ENCODE assay signal across 16 mouse cellular contexts in genomic region chr1:71880480-71880879, GRCm38 (mm10).
"Had no signal": no experiment of that assay in that cellular context is flagged by ENCODE, and none has a peak within 500 bp of the region (broad histone marks: within the 10 kb centered on the region; RNA-seq: fewer than 3 reads in every experiment).

No protein-coding gene starts in this region.

- H3K4me1 ChIP-seq: liver, embryonic 13.5 days; midbrain, embryonic 12.5 days; midbrain, embryonic 15.5 days had no signal

- H3K4me3 ChIP-seq: left cerebral cortex, adult 2 months; liver, embryonic 13.5 days; midbrain, embryonic 12.5 days; midbrain, embryonic 15.5 days; neural tube, embryonic 13.5 days; stomach, embryonic 15.5 days had no signal

- H3K4me2 ChIP-seq: liver, embryonic 13.5 days; midbrain, embryonic 12.5 days; midbrain, embryonic 15.5 days; neural tube, embryonic 13.5 days; stomach, embryonic 15.5 days had no signal

- DNase-seq: kidney, postnatal 25 days; layer of hippocampus, postnatal 36 days; liver, embryonic 13.5 days; lung, adult 2 months; lung, postnatal 14 days; retina, postnatal 1 day; right cerebral cortex, postnatal 25 days; spleen, adult 18-20 months; thymus, postnatal 25 days had no signal

- H3K27ac ChIP-seq: kidney, postnatal 0 days; left cerebral cortex, adult 2 months; liver, embryonic 13.5 days; macrophage; midbrain, embryonic 12.5 days; midbrain, embryonic 15.5 days; neural tube, embryonic 13.5 days; stomach, embryonic 15.5 days had no signal

- H3K9ac ChIP-seq: liver, embryonic 13.5 days; midbrain, embryonic 12.5 days; midbrain, embryonic 15.5 days; neural tube, embryonic 13.5 days; stomach, embryonic 15.5 days had no signal

- H3K9me3 ChIP-seq: liver, embryonic 13.5 days; midbrain, embryonic 12.5 days; midbrain, embryonic 15.5 days; neural tube, embryonic 13.5 days; stomach, embryonic 15.5 days had no signal

- H3K36me3 ChIP-seq: liver, embryonic 13.5 days; midbrain, embryonic 12.5 days; midbrain, embryonic 15.5 days; neural tube, embryonic 13.5 days; stomach, embryonic 15.5 days had no signal

- H3K27me3 ChIP-seq: liver, embryonic 13.5 days; midbrain, embryonic 12.5 days; midbrain, embryonic 15.5 days; neural tube, embryonic 13.5 days; stomach, embryonic 15.5 days had no signal

- ATAC-seq: midbrain, embryonic 15.5 days had no signal
